Mouse (Mus musculus) kidney, embryonic 16.5 days (tissue): Measurements from ENCODE around the gene Olfr411. TPM values are rescaled to one million over a fixed set of nuclear protein-coding genes. Genes with fewer than 3 reads are reported as not detected.

Experiments used
- ATAC-seq: fragments of 200-750 bp; cut with Nextera tagmentation; 2 replicates; pipeline ENCODE4 v1.8.0; 2017; ENCODE audit warnings: moderate TSS enrichment; ENCODE audit not compliant: low FRiP score, low TSS enrichment
- H3K27ac ChIP-seq: fragments of 300-500 bp; sonication (generic); 2 replicates; pipeline ENCODE4 v1.5.1; 2014; ENCODE audit warnings: low read length
- H3K27me3 ChIP-seq: fragments of 300-500 bp; sonication (generic); 2 replicates; pipeline ENCODE4 v1.6.1; 2014; ENCODE audit warnings: low read length, control low read depth, mixed read lengths; ENCODE audit not compliant: insufficient read depth
- H3K36me3 ChIP-seq: fragments of 300-500 bp; sonication (generic); 2 replicates; pipeline ENCODE4 v1.6.1; 2014; ENCODE audit warnings: low read length, control low read depth, mixed read lengths; ENCODE audit not compliant: insufficient read depth
- H3K4me1 ChIP-seq: fragments of 300-500 bp; sonication (generic); 2 replicates; pipeline ENCODE4 v1.6.1; 2014; ENCODE audit warnings: low read length, control low read depth, mixed read lengths; ENCODE audit not compliant: insufficient read depth
- H3K4me2 ChIP-seq: fragments of 300-500 bp; sonication (generic); replicated peaks from 2 replicates; pipeline ENCODE4 v1.6.1; 2014; ENCODE audit warnings: low read depth, low read length
- H3K4me3 ChIP-seq: fragments of 300-500 bp; sonication (generic); 2 replicates; pipeline ENCODE4 v1.5.1; 2014; ENCODE audit warnings: mild to moderate bottlenecking, low read length
- H3K9ac ChIP-seq: fragments of 300-500 bp; sonication (generic); replicated peaks from 2 replicates; pipeline ENCODE4 v1.6.1; 2014; ENCODE audit warnings: low read length
- H3K9me3 ChIP-seq: fragments of 300-500 bp; sonication (generic); 2 replicates; pipeline ENCODE4 v1.6.1; 2016; ENCODE audit warnings: low read length, control low read depth
- WGBS: fragments of 180-500 bp; shearing (Covaris S2); extraction: QIAGEN DNeasy Blood & Tissue Kit; methylation state at CpG from one replicate; pipeline ENCODE4 v1.1.7; 2014; 5-methylcytosine and 5-hydroxymethylcytosine counted together
- polyA plus RNA-seq: library from polyadenylated mRNA; unstranded; fragments of >200 nt; fragmentation: Nextera tagmentation; extraction: Ambion mirVana; gene quantifications from 2 replicates; pipeline ENCODE4 v1.2.1, GENCODE M21; 2015

The Olfr411 gene
- polyA plus RNA-seq: not detected in 2 replicates

GRCm38 (mm10) chr11:74352550-74352949 is at the start of gene Olfr411:
Gene Olfr411, minus strand, starts transcription at chr11:74352650.
- no peak within 1 kb of the TSS for H3K27ac ChIP-seq
- no peaks in the 10 kb centered on the region for H3K36me3 ChIP-seq
- no peak within 1 kb of the TSS for H3K4me3 ChIP-seq
- 79% methylated on average over 3 of the region's 3 CpGs for WGBS
- H3K27me3 ChIP-seq: no peaks in the 10 kb centered on the region
- no peaks in the 10 kb centered on the region for H3K4me1 ChIP-seq
- no peaks in the 10 kb centered on the region for H3K9me3 ChIP-seq
- ATAC-seq: no peak
- no peak within 1 kb of the TSS for H3K4me2 ChIP-seq
- no peak within 1 kb of the TSS for H3K9ac ChIP-seq

DNA sequence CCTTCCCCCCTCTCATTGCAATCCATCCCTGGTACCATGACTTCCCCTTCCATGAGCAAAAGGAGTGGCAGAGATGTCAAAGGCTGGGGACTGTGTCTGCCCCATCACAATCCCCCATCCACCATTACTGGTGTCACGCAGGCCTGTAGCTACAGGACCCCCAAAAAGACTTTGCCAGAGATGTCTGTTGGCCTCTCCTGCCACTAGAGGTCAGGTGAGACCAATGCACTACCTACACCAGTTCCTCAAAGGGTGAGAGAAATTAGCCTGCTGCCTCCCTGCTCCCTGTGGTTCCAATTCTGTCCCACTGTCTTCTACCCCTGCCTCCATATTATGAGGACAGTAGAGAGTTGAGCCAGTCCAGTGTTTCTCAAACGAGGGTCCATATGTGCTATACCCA is 49.7 kb upstream of the Olfr411 start:
- peak; percentile 33; the same call in 1 of the 2 replicates for ATAC-seq
- Histone ChIP-seq H3K27ac (no peak overlapping the region), H3K4me3 (no peak overlapping the region), H3K9ac (no peak overlapping the region), H3K4me2 (no peak overlapping the region), H3K36me3 (no peaks in the 10 kb centered on the region), H3K9me3 (no peaks in the 10 kb centered on the region), H3K27me3 (no peaks in the 10 kb centered on the region), H3K4me1 (no peaks in the 10 kb centered on the region)
- WGBS: 39% methylated on average over 2 of the region's 2 CpGs

- Histone ChIP-seq H3K4me3 (no peak overlapping the region), H3K9ac (no peak overlapping the region), H3K27me3 (no peaks in the 10 kb centered on the region), H3K36me3 (no peaks in the 10 kb centered on the region), H3K4me1 (no peaks in the 10 kb centered on the region), H3K27ac (no peak overlapping the region), H3K4me2 (no peak overlapping the region), H3K9me3 (no peaks in the 10 kb centered on the region)
- no peak for ATAC-seq
- WGBS: 86% methylated on average over 18 of the region's 18 CpGs
These were observed 43.1 kb upstream of the Olfr411 start for GRCm38 (mm10) chr11:74395583-74395982.

DNA sequence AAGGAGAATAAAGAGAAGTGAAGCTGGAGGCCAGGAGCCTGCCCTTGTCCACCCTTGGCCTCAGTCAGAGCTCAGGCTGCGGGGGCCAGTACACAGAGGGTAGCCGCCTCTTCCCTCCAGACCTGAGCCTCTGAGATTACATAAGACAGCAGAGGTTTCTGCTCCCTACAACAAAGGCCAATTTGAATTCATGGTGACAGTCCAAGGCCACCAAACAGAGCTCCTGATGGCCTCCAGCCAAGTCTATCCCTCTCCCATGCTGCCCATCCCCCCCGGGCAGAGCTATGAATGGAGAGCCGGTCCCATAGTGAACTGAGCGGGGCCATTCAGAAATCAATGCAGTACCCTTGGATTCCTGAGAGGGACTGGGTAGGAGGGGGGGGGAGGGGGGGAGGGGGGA is 41.0 kb upstream of the Olfr411 start:
- no peak overlapping the region for H3K27ac ChIP-seq
- H3K4me3 ChIP-seq: no peak overlapping the region
- H3K27me3 ChIP-seq: no peaks in the 10 kb centered on the region
- no peaks in the 10 kb centered on the region for H3K36me3 ChIP-seq
- ATAC-seq: no peak
- no peaks in the 10 kb centered on the region for H3K4me1 ChIP-seq
- no peak overlapping the region for H3K9ac ChIP-seq
- H3K4me2 ChIP-seq: no peak overlapping the region
- 79% methylated on average over 5 of the region's 5 CpGs for WGBS
- H3K9me3 ChIP-seq: no peaks in the 10 kb centered on the region

GRCm38 (mm10) chr11:74392903-74393302 is 40.5 kb upstream of the Olfr411 start:
- no peaks in the 10 kb centered on the region for H3K27me3 ChIP-seq
- no peak overlapping the region for H3K4me2 ChIP-seq
- no peaks in the 10 kb centered on the region for H3K4me1 ChIP-seq
- no peak overlapping the region for H3K9ac ChIP-seq
- H3K4me3 ChIP-seq: no peak overlapping the region
- ATAC-seq: no peak
- H3K9me3 ChIP-seq: no peaks in the 10 kb centered on the region
- 65% methylated on average over 6 of the region's 6 CpGs for WGBS
- no peak overlapping the region for H3K27ac ChIP-seq
- no peaks in the 10 kb centered on the region for H3K36me3 ChIP-seq

DNA sequence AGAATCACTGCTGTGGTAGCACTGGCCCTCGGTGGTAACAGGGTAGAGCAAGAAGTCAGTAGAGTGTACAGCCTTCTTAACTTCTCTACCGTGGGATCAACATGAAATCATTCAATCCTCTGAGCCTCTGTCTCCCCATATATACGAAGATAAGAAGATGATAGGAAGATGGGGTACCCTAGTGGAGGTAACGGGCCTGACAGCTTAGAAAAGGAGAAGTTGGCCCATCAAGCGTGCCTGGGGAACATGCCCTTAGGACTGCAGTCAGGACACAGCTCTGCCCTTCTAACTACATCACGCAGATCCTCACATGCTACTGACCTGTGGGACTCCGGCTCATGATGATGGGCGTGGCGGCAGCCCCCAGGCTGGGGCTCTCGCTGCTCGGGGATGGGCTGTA is 39.4 kb upstream of the Olfr411 start:
- no peaks in the 10 kb centered on the region for H3K36me3 ChIP-seq
- ATAC-seq: no peak
- no peak overlapping the region for H3K4me3 ChIP-seq
- no peaks in the 10 kb centered on the region for H3K27me3 ChIP-seq
- H3K9me3 ChIP-seq: no peaks in the 10 kb centered on the region
- no peak overlapping the region for H3K4me2 ChIP-seq
- H3K9ac ChIP-seq: no peak overlapping the region
- no peak overlapping the region for H3K27ac ChIP-seq
- WGBS: 87% methylated on average over 11 of the region's 11 CpGs
- H3K4me1 ChIP-seq: no peaks in the 10 kb centered on the region

DNA sequence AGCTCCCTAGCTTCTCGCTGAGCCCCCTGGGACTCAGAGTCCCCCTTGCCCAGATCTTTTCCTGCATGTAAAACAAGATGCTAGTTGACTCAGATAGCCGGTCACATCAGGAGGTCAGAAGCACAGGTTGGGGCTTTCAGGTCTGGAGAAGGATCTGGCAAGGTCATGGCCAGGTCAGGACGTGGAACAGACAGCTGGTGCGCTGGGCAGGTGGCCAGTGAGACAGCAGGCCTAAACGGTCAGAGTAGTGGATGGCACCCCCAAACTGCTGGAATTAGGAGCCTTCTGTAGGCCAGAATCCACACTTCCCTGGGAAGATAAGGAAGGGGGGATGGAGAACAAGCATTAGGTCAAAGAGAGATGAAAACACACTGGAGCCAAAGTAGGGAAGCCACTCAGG is 34.8 kb upstream of the Olfr411 start:
- Histone ChIP-seq H3K9me3 (no peaks in the 10 kb centered on the region), H3K9ac (no peak overlapping the region)
- 83% methylated on average over 5 of the region's 5 CpGs for WGBS

GRCm38 (mm10) chr11:74385674-74386073 is 33.2 kb upstream of the Olfr411 start:
- Histone ChIP-seq H3K4me2 (no peak overlapping the region), H3K36me3 (no peaks in the 10 kb centered on the region), H3K9me3 (no peaks in the 10 kb centered on the region), H3K4me3 (no peak overlapping the region), H3K9ac (no peak overlapping the region), H3K4me1 (0 out of 2 replicates have a peak, but pooled peaks cover 5% of the 10 kb centered on the region), H3K27me3 (no peaks in the 10 kb centered on the region), H3K27ac (no peak overlapping the region)
- no peak for ATAC-seq
- 54% methylated on average over 9 of the region's 9 CpGs for WGBS

More for the DNA sequence above, 34.8 kb upstream of the Olfr411 start:
- Histone ChIP-seq H3K4me1 (0 out of 2 replicates have a peak, but pooled peaks cover 5% of the 10 kb centered on the region), H3K27me3 (no peaks in the 10 kb centered on the region), H3K36me3 (no peaks in the 10 kb centered on the region), H3K27ac (no peak overlapping the region), H3K4me3 (no peak overlapping the region), H3K4me2 (no peak overlapping the region)
- ATAC-seq: no peak

- Histone ChIP-seq H3K4me1 (no peaks in the 10 kb centered on the region), H3K4me3 (no peak overlapping the region), H3K4me2 (no peak overlapping the region), H3K9me3 (no peaks in the 10 kb centered on the region), H3K36me3 (no peaks in the 10 kb centered on the region), H3K27me3 (no peaks in the 10 kb centered on the region), H3K9ac (no peak overlapping the region), H3K27ac (no peak overlapping the region)
- 66% methylated on average over 4 of the region's 4 CpGs for WGBS
- ATAC-seq: no peak
These were observed 26.9 kb upstream of the Olfr411 start for GRCm38 (mm10) chr11:74379166-74379873.

- ATAC-seq: no peak
These were observed 24.4 kb upstream of the Olfr411 start for GRCm38 (mm10) chr11:74376847-74377246.

More at GRCm38 (mm10) chr11:74376847-74377246, 24.4 kb upstream of the Olfr411 start:
- Histone ChIP-seq H3K27ac (no peak overlapping the region), H3K36me3 (no peaks in the 10 kb centered on the region), H3K9me3 (no peaks in the 10 kb centered on the region), H3K4me1 (no peaks in the 10 kb centered on the region), H3K4me3 (no peak overlapping the region), H3K4me2 (no peak overlapping the region), H3K27me3 (0 out of 2 replicates have a peak, but pooled peaks cover 3% of the 10 kb centered on the region), H3K9ac (no peak overlapping the region)
- 70% methylated on average over 3 of the region's 3 CpGs for WGBS
